ENCODE assay signal across 7 mouse cellular contexts in genomic region chr11:94881982-94882686, GRCm38 (mm10). TPM values are rescaled to one million over a fixed set of nuclear protein-coding genes. Genes with fewer than 3 reads are reported as not detected.
DNase-seq lines count a peak whose midpoint lies in the region; ATAC-seq lines count a peak whose summit lies in the region.

No protein-coding gene starts in this region.

- peak overlapping the region; percentile 94 for H3K27ac ChIP-seq in lung, embryonic 15.5 days
- H3K27ac ChIP-seq in limb, embryonic 11.5 days (replicated peaks; ENCODE audit: low read depth, low read length), result peak overlapping the region; percentile 99
- peak overlapping the region; percentile 99 for H3K27ac ChIP-seq in stomach, embryonic 16.5 days (ENCODE audit: low read length)

- 0 out of 2 replicates have a peak overlapping the region, but pooled peaks have one; percentile 12 for H3K4me3 ChIP-seq in lung, embryonic 15.5 days
- H3K4me3 ChIP-seq in limb, embryonic 11.5 days (ENCODE audit: low read depth, low read length), result no peak overlapping the region
- H3K4me3 ChIP-seq in stomach, embryonic 16.5 days (replicated peaks; ENCODE audit: low read length), result peak overlapping the region; percentile 29; the same call in 1 of the 2 replicates

- H3K9ac ChIP-seq in lung, embryonic 15.5 days, result no peak overlapping the region
- peak overlapping the region; percentile 63 for H3K9ac ChIP-seq in limb, embryonic 11.5 days (ENCODE audit: low read length)
- peak overlapping the region; percentile 70 for H3K9ac ChIP-seq in stomach, embryonic 16.5 days (ENCODE audit: low read length)

- DNase-seq in lung, postnatal 14 days, result no peak
- peak; percentile 53 for DNase-seq in fibroblast of lung, adult 2 months (ENCODE audit: low read depth)
- peak; percentile 85 for DNase-seq in limb, embryonic 11.5 days (ENCODE audit: low spot score)
- no peak for DNase-seq in adrenal gland, postnatal 10 days
- DNase-seq in urinary bladder, postnatal 25 days (ENCODE audit: low spot score), result no peak

- no peaks in the 10 kb centered on the region for H3K36me3 ChIP-seq in lung, embryonic 15.5 days
- no peaks in the 10 kb centered on the region for H3K36me3 ChIP-seq in limb, embryonic 11.5 days (ENCODE audit: control insufficient read depth, insufficient read depth, low read length)
- H3K36me3 ChIP-seq in stomach, embryonic 16.5 days (ENCODE audit: control insufficient read depth, insufficient read depth, low read length), result no peaks in the 10 kb centered on the region

- peaks cover 35% of the 10 kb centered on the region for H3K27me3 ChIP-seq in lung, embryonic 15.5 days
- H3K27me3 ChIP-seq in limb, embryonic 11.5 days (ENCODE audit: control insufficient read depth, insufficient read depth, low read length), result no peaks in the 10 kb centered on the region
- H3K27me3 ChIP-seq in stomach, embryonic 16.5 days (ENCODE audit: control insufficient read depth, insufficient read depth, low read length), result peaks cover 8% of the 10 kb centered on the region

- H3K9me3 ChIP-seq in lung, embryonic 15.5 days, result no peaks in the 10 kb centered on the region
- H3K9me3 ChIP-seq in limb, embryonic 11.5 days (ENCODE audit: control insufficient read depth, low read length), result no peaks in the 10 kb centered on the region
- H3K9me3 ChIP-seq in stomach, embryonic 16.5 days (replicated peaks; ENCODE audit: control insufficient read depth, low read length), result no peaks in the 10 kb centered on the region

- peaks cover 34% of the 10 kb centered on the region for H3K4me1 ChIP-seq in lung, embryonic 15.5 days
- peaks cover 36% of the 10 kb centered on the region for H3K4me1 ChIP-seq in limb, embryonic 11.5 days (ENCODE audit: control insufficient read depth, insufficient read depth, low read length)
- H3K4me1 ChIP-seq in stomach, embryonic 16.5 days (ENCODE audit: control insufficient read depth, insufficient read depth, low read length), result peaks cover 18% of the 10 kb centered on the region

- peak overlapping the region; percentile 47 for H3K4me2 ChIP-seq in lung, embryonic 15.5 days
- H3K4me2 ChIP-seq in limb, embryonic 11.5 days (ENCODE audit: low read depth, severe bottlenecking), result peak overlapping the region; percentile 42; the same call in 1 of the 2 replicates
- peak overlapping the region; percentile 54 for H3K4me2 ChIP-seq in stomach, embryonic 16.5 days (ENCODE audit: low read depth, low read length)

- ATAC-seq in lung, embryonic 15.5 days (ENCODE audit: borderline replicate concordance, extremely low read depth, low FRiP score, low TSS enrichment), result peak; percentile 84
- peak; percentile 77 for ATAC-seq in limb, embryonic 11.5 days (ENCODE audit: insufficient number of reproducible peaks, low FRiP score, low TSS enrichment, low read depth)
- ATAC-seq in stomach, embryonic 16.5 days (ENCODE audit: insufficient read depth, low FRiP score), result peak; percentile 90

- WGBS in lung, embryonic 15.5 days, result 10% methylated on average over 9 of the region's 9 CpGs
- 3% methylated on average over 9 of the region's 9 CpGs for WGBS in limb, embryonic 11.5 days
- WGBS in stomach, embryonic 16.5 days, result 12% methylated on average over 9 of the region's 9 CpGs

RNA-seq across cellular contexts. Expression of gene Col1a1, which starts 53.9 kb away (rescaled TPM):
- polyA plus RNA-seq in lung, embryonic 15.5 days (2015; fragmentation: Nextera tagmentation; extraction: Ambion mirVana), result 1,191 and 1,256 TPM in 2 replicates
- 89.0 and 102 TPM in 2 replicates for polyA plus RNA-seq in limb, embryonic 11.5 days (2014; fragmentation: Nextera tagmentation; extraction: Ambion mirVana)
- 2,066 and 2,076 TPM in 2 replicates for polyA plus RNA-seq in stomach, embryonic 16.5 days (2015; fragmentation: Nextera tagmentation; extraction: Ambion mirVana)
- 1,000 to 10,000 TPM in 1 of 2 experiments, 100 to 1,000 TPM in 1; 763 to 1,573 TPM for total RNA-seq in adrenal gland, postnatal 10 days (2021)

Comparison
In these comparisons a context has a peak if more than half of its experiments do, and no peak if none do; other contexts are left out.
1. DNase-seq: peak in fibroblast of lung, adult 2 months (single experiment) and limb, embryonic 11.5 days (single experiment); none in lung, postnatal 14 days (single experiment), adrenal gland, postnatal 10 days (single experiment) and urinary bladder, postnatal 25 days (single experiment).
2. RNA of gene Col1a1, which starts 53.9 kb away (polyA plus RNA-seq): 2,066 to 2,076 TPM in stomach, embryonic 16.5 days and 1,191 to 1,256 TPM in lung, embryonic 15.5 days; 89.0 to 102 TPM in limb, embryonic 11.5 days; every median in the first group is over 10 times any median in the second.
3. Peak in every context shown above with its lines, with median percentiles within 50 percentile points of each other: ATAC-seq, H3K27ac ChIP-seq and H3K4me2 ChIP-seq.